Mouse (Mus musculus) forebrain, embryonic 13.5 days (tissue): ENCODE data around the gene Tns2. TPM values are rescaled to one million over a fixed set of nuclear protein-coding genes. Genes with fewer than 3 reads are reported as not detected.
"Not testable (repeated sequence)": the region's sequence is repeated elsewhere in the genome, so short reads cannot be mapped to it uniquely, and the experiment has no call there.

Experiments used
- ATAC-seq: fragments of 200-750 bp; cut with Nextera tagmentation; 2 replicates; pipeline ENCODE4 v1.8.0; 2017
- H3K27ac ChIP-seq: fragments of 300-500 bp; sonication (generic); 2 replicates; pipeline ENCODE4 v1.5.1; 2015; ENCODE audit warnings: inconsistent platforms, mild to moderate bottlenecking, moderate library complexity
- H3K27me3 ChIP-seq: fragments of 300-500 bp; sonication (generic); 2 replicates; pipeline ENCODE4 v1.6.1; 2015; ENCODE audit warnings: mild to moderate bottlenecking, inconsistent platforms
- H3K36me3 ChIP-seq: fragments of 300-500 bp; sonication (generic); 2 replicates; pipeline ENCODE4 v1.6.1; 2015; ENCODE audit warnings: mild to moderate bottlenecking, inconsistent platforms; ENCODE audit not compliant: poor library complexity, severe bottlenecking
- H3K4me1 ChIP-seq: fragments of 300-500 bp; sonication (generic); 2 replicates; pipeline ENCODE4 v1.6.1; 2015; ENCODE audit warnings: inconsistent platforms
- H3K4me2 ChIP-seq: fragments of 300-500 bp; sonication (generic); 2 replicates; pipeline ENCODE4 v1.6.1; 2015; ENCODE audit warnings: inconsistent platforms, mild to moderate bottlenecking, moderate library complexity
- H3K4me3 ChIP-seq: fragments of 300-500 bp; sonication (generic); 2 replicates; pipeline ENCODE4 v1.5.1; 2015; ENCODE audit warnings: mild to moderate bottlenecking, inconsistent platforms
- H3K9ac ChIP-seq: fragments of 300-500 bp; sonication (generic); 2 replicates; pipeline ENCODE4 v1.6.1; 2015; ENCODE audit warnings: mild to moderate bottlenecking, inconsistent platforms
- H3K9me3 ChIP-seq: fragments of 300-500 bp; sonication (generic); replicated peaks from 2 replicates; pipeline ENCODE4 v1.6.1; 2016; ENCODE audit warnings: inconsistent platforms
- WGBS: fragments of 180-500 bp; shearing (Covaris S2); methylation state at CpG from one replicate; pipeline ENCODE4 v1.1.7; 2015; 5-methylcytosine and 5-hydroxymethylcytosine counted together
- polyA plus RNA-seq: library from polyadenylated mRNA; unstranded; fragments of >200 nt; fragmentation: Nextera tagmentation; extraction: Ambion mirVana; gene quantifications from 2 replicates; pipeline ENCODE4 v1.2.1, GENCODE M21; 2015

Tns2 gene
- polyA plus RNA-seq, 1 experiment from 2014 or later, result 4.5 TPM

GRCm38 (mm10) chr15:102150301-102151135 lies 50.3 kb downstream of the Tns2 start, which contains the start of gene Soat2:
TSS of gene Soat2 (plus strand) at chr15:102150526.
- Histone ChIP-seq H3K9ac (no peak within 1 kb of the TSS), H3K4me3 (no peak within 1 kb of the TSS), H3K27me3 (peaks cover 7% of the 10 kb centered on the region), H3K9me3 (no peaks in the 10 kb centered on the region), H3K27ac (no peak within 1 kb of the TSS), H3K36me3 (no peaks in the 10 kb centered on the region), H3K4me1 (0 out of 2 replicates have a peak, but pooled peaks cover 4% of the 10 kb centered on the region), H3K4me2 (no peak within 1 kb of the TSS)
- WGBS, result 59% methylated on average over 20 of the region's 20 CpGs
- ATAC-seq, result no peak

- Histone ChIP-seq H3K36me3 (no peaks in the 10 kb centered on the region), H3K4me2 (no peak overlapping the region), H3K27me3 (no peaks in the 10 kb centered on the region), H3K9ac (no peak overlapping the region), H3K9me3 (no peaks in the 10 kb centered on the region), H3K4me3 (no peak overlapping the region), H3K4me1 (peaks cover 6% of the 10 kb centered on the region; the same call in 1 of the 2 replicates), H3K27ac (no peak overlapping the region)
- WGBS, result 41% methylated on average over 4 of the region's 4 CpGs
- no peak for ATAC-seq
Measured at GRCm38 (mm10) chr15:102152646-102153045, 52.4 kb downstream of the Tns2 start.

GRCm38 (mm10) chr15:102155006-102155405 lies 54.8 kb downstream of the Tns2 start:
- not testable (repeated sequence) for H3K4me3 ChIP-seq, H3K4me2 ChIP-seq, H3K9ac ChIP-seq, H3K27ac ChIP-seq, H3K36me3 ChIP-seq, H3K27me3 ChIP-seq, H3K9me3 ChIP-seq, H3K4me1 ChIP-seq, ATAC-seq
- 93% methylated on average over 6 of the region's 6 CpGs for WGBS

- Histone ChIP-seq H3K4me3 (no peak overlapping the region), H3K9me3 (no peaks in the 10 kb centered on the region), H3K27me3 (no peaks in the 10 kb centered on the region), H3K4me1 (peaks cover 6% of the 10 kb centered on the region; the same call in 1 of the 2 replicates), H3K9ac (no peak overlapping the region), H3K27ac (no peak overlapping the region), H3K36me3 (no peaks in the 10 kb centered on the region), H3K4me2 (no peak overlapping the region)
- 31% methylated on average over 20 of the region's 20 CpGs for WGBS
- ATAC-seq, result no peak
Measured at GRCm38 (mm10) chr15:102156836-102157235, 56.6 kb downstream of the Tns2 start.

- no peak for ATAC-seq
- H3K9me3 ChIP-seq, result no peaks in the 10 kb centered on the region
- no peaks in the 10 kb centered on the region for H3K36me3 ChIP-seq
- H3K4me2 ChIP-seq, result no peak overlapping the region
- H3K4me1 ChIP-seq, result peaks cover 3% of the 10 kb centered on the region; the same call in 1 of the 2 replicates
- H3K27me3 ChIP-seq, result no peaks in the 10 kb centered on the region
- H3K4me3 ChIP-seq, result no peak overlapping the region
- H3K27ac ChIP-seq, result no peak overlapping the region
- no peak overlapping the region for H3K9ac ChIP-seq
- 74% methylated on average over 27 of the region's 27 CpGs for WGBS
Measured at GRCm38 (mm10) chr15:102160415-102161060, 60.3 kb downstream of the Tns2 start.

- H3K4me2 ChIP-seq, result no peak overlapping the region
- no peak overlapping the region for H3K9ac ChIP-seq
- no peak for ATAC-seq
- H3K4me3 ChIP-seq, result no peak overlapping the region
- no peaks in the 10 kb centered on the region for H3K9me3 ChIP-seq
- no peaks in the 10 kb centered on the region for H3K27me3 ChIP-seq
- 51% methylated on average over 3 of the region's 3 CpGs for WGBS
- H3K36me3 ChIP-seq, result no peaks in the 10 kb centered on the region
- no peak overlapping the region for H3K27ac ChIP-seq
- no peaks in the 10 kb centered on the region for H3K4me1 ChIP-seq
Measured at GRCm38 (mm10) chr15:102163900-102164693, 63.9 kb downstream of the Tns2 start.

- Histone ChIP-seq H3K4me3 (no peak overlapping the region), H3K27ac (no peak overlapping the region), H3K36me3 (no peaks in the 10 kb centered on the region), H3K4me2 (no peak overlapping the region), H3K27me3 (no peaks in the 10 kb centered on the region), H3K9me3 (no peaks in the 10 kb centered on the region), H3K4me1 (no peaks in the 10 kb centered on the region), H3K9ac (no peak overlapping the region)
- ATAC-seq, result no peak
- 65% methylated on average over 6 of the region's 6 CpGs for WGBS
Measured at GRCm38 (mm10) chr15:102165468-102166100, 65.4 kb downstream of the Tns2 start.

Other genes starting within 250 kb of the Tns2 start
- 3.5 and 3.9 TPM in 2 replicates for gene Krt1, start 249.6 kb upstream of the Tns2 start, polyA plus RNA-seq
- gene Krt77, start 230.7 kb upstream of the Tns2 start, polyA plus RNA-seq, result 0.19 and 0.65 TPM in 2 replicates
- not detected in 2 replicates for gene Krt76, start 207.5 kb upstream of the Tns2 start, polyA plus RNA-seq
- gene Krt4, start 175.7 kb upstream of the Tns2 start, polyA plus RNA-seq, result not detected in 2 replicates
- 0.10 and 0.33 TPM in 2 replicates for gene Krt79, start 160.1 kb upstream of the Tns2 start, polyA plus RNA-seq
- gene Krt78, start 146.1 kb upstream of the Tns2 start, polyA plus RNA-seq, result not detected in 2 replicates
- gene Krt8, start 95.9 kb upstream of the Tns2 start, polyA plus RNA-seq, result 1.7 and 2.6 TPM in 2 replicates
- gene Krt18, start 72.2 kb upstream of the Tns2 start, polyA plus RNA-seq, result 2.4 and 6.3 TPM in 2 replicates
- 90.5 and 102 TPM in 2 replicates for gene Eif4b, start 26.6 kb upstream of the Tns2 start, polyA plus RNA-seq
- gene Spryd3, start 35.8 kb downstream of the Tns2 start, polyA plus RNA-seq, result 21.7 and 25.4 TPM in 2 replicates
- gene Igfbp6, start 43.9 kb downstream of the Tns2 start, polyA plus RNA-seq, result 0.37 and 0.40 TPM in 2 replicates
- gene Soat2, start 50.1 kb downstream of the Tns2 start, polyA plus RNA-seq, result 0.10 TPM in 1 of 2 replicates, not detected in the other
- gene Zfp740, start 102.8 kb downstream of the Tns2 start, polyA plus RNA-seq, result 90.0 and 98.7 TPM in 2 replicates
- gene Csad, start 104.3 kb downstream of the Tns2 start, polyA plus RNA-seq, result 42.7 and 46.4 TPM in 2 replicates
- gene Itgb7, start 131.5 kb downstream of the Tns2 start, polyA plus RNA-seq, result 0.32 and 0.48 TPM in 2 replicates
- gene Rarg, start 157.1 kb downstream of the Tns2 start, polyA plus RNA-seq, result 3.2 and 4.2 TPM in 2 replicates
- 0.09 TPM in 1 of 2 replicates, not detected in the other for gene Gm9918, start 170.2 kb downstream of the Tns2 start, polyA plus RNA-seq
- 46.7 and 48.9 TPM in 2 replicates for gene Mfsd5, start 179.0 kb downstream of the Tns2 start, polyA plus RNA-seq
- 19.7 and 27.3 TPM in 2 replicates for gene Espl1, start 195.9 kb downstream of the Tns2 start, polyA plus RNA-seq
- 470 and 502 TPM in 2 replicates for gene Pfdn5, start 225.7 kb downstream of the Tns2 start, polyA plus RNA-seq
- gene Myg1, start 231.3 kb downstream of the Tns2 start, polyA plus RNA-seq, result 116 and 126 TPM in 2 replicates